Mouse (Mus musculus) heart, postnatal 0 days (tissue): Measurements from ENCODE around the gene Adamtsl1. TPM values are rescaled to one million over a fixed set of nuclear protein-coding genes. Genes with fewer than 3 reads are reported as not detected.
A peak's percentile ranks its signal among the peaks of the same experiment; 100 is the strongest.

Source experiments
- ATAC-seq: fragments of 200-750 bp; cut with Nextera tagmentation; 2 replicates; pipeline ENCODE4 v1.8.0; 2017; ENCODE audit warnings: low read depth, moderate number of reproducible peaks, moderate library complexity; ENCODE audit not compliant: insufficient read depth
- DNase-seq: peaks from one replicate; pipeline ENCODE4 v3.0.0-alpha.2; 2016; ENCODE audit warnings: low spot score
- H3K27ac ChIP-seq: fragments of 300-500 bp; sonication (generic); 2 replicates; pipeline ENCODE4 v1.5.1; 2014; ENCODE audit warnings: low read depth, mild to moderate bottlenecking
- H3K27me3 ChIP-seq: fragments of 300-500 bp; sonication (generic); 2 replicates; pipeline ENCODE4 v1.6.1; 2014; ENCODE audit warnings: low read length, mixed read lengths; ENCODE audit not compliant: control insufficient read depth, insufficient read depth
- H3K36me3 ChIP-seq: fragments of 300-500 bp; sonication (generic); replicated peaks from 2 replicates; pipeline ENCODE4 v1.6.1; 2014; ENCODE audit warnings: low read length, mixed read lengths; ENCODE audit not compliant: control insufficient read depth, insufficient read depth
- H3K4me1 ChIP-seq: fragments of 300-500 bp; sonication (generic); 2 replicates; pipeline ENCODE4 v1.6.1; 2014; ENCODE audit warnings: antibody characterized with exemption; ENCODE audit not compliant: control insufficient read depth, insufficient read depth
- H3K4me2 ChIP-seq: fragments of 300-500 bp; sonication (generic); 2 replicates; pipeline ENCODE4 v1.6.1; 2014; ENCODE audit warnings: low read depth, mild to moderate bottlenecking, low read length, moderate library complexity
- H3K4me3 ChIP-seq: fragments of 300-500 bp; sonication (generic); 2 replicates; pipeline ENCODE4 v1.5.1; 2014; ENCODE audit warnings: low read depth, low read length
- H3K9ac ChIP-seq: fragments of 300-500 bp; sonication (generic); replicated peaks from 2 replicates; pipeline ENCODE4 v1.6.1; 2014; ENCODE audit warnings: low read depth, low read length, mixed read lengths
- H3K9me3 ChIP-seq: fragments of 300-500 bp; sonication (generic); replicated peaks from 2 replicates; pipeline ENCODE4 v1.6.1; 2016; ENCODE audit warnings: low read length; ENCODE audit not compliant: control insufficient read depth
- CTCF ChIP-seq: IDR thresholded peaks from 2 replicates; pipeline ENCODE4 v1.5.1; 2016; ENCODE audit warnings: antibody characterized with exemption, control low read depth, low read depth
- EP300 ChIP-seq: IDR thresholded peaks from 2 replicates; pipeline ENCODE4 v1.6.1; 2016; ENCODE audit warnings: antibody characterized with exemption, low read depth
- WGBS: fragments of 180-500 bp; shearing (Covaris S2); extraction: QIAGEN DNeasy Blood & Tissue Kit; methylation state at CpG from one replicate; pipeline ENCODE4 v1.1.7; 2014; 5-methylcytosine and 5-hydroxymethylcytosine counted together
- polyA plus RNA-seq: library from polyadenylated mRNA; unstranded; fragments of >200 nt; fragmentation: Nextera tagmentation; extraction: Ambion mirVana; gene quantifications from 2 replicates; pipeline ENCODE4 v1.2.1, GENCODE M21; 2015
- total RNA-seq: library from RNA; depleted of rRNA; stranded (reverse); fragments of >200 nt; gene quantifications from 2 replicates; pipeline ENCODE4 v1.2.3, GENCODE M21; 2014; ENCODE audit warnings: low replicate concordance

The Adamtsl1 gene
- total and polyA plus RNA-seq, 2 experiments from 2014 or later: 3.9 to 6.0 TPM

DNA sequence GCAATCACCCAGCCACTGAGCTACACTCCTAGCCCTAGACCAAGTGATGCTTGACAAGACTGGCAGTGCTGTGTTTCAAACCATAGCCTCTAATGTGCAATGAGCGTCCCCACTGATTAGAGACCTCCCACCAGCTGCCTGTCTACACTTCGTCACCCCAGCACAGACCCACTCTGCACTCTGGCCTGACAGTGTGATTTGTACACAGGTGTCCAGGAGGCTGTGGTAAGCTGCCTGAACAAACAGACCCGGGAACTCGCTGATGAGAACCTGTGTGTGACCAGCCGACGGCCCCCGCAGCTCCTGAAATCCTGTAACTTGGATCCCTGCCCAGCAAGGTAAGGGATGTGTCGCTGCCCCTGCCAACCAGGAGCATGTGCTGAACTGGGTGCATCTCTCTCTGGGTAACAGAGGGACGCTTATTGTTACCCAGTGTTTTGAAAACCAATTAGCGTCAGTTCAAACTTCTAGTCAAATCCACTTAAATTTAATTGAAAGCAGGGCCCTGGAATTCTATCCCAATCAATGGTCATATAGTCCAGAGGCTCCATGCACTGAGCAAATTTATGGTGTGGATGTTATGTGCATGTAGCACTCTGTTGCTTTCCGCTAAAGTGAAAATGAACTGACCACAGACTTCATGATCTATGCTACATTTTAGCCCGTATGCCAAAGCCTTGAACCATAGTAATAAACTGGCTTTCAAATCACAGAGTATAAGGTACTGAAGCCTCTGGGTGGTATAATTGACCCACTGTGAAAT lies 775.7 kb downstream of the Adamtsl1 start:
- ATAC-seq (no peak), DNase-seq (no peak)
- Histone ChIP-seq H3K9ac (no peak overlapping the region), H3K4me3 (no peak overlapping the region), H3K27ac (no peak overlapping the region), H3K36me3 (no peaks in the 10 kb centered on the region), H3K4me1 (peaks cover 5% of the 10 kb centered on the region; the same call in 1 of the 2 replicates), H3K4me2 (no peak overlapping the region), H3K27me3 (no peaks in the 10 kb centered on the region), H3K9me3 (no peaks in the 10 kb centered on the region)
- TF ChIP-seq EP300 (no peak), CTCF (no peak)
- WGBS: 59% methylated on average over 12 of the region's 12 CpGs

DNA sequence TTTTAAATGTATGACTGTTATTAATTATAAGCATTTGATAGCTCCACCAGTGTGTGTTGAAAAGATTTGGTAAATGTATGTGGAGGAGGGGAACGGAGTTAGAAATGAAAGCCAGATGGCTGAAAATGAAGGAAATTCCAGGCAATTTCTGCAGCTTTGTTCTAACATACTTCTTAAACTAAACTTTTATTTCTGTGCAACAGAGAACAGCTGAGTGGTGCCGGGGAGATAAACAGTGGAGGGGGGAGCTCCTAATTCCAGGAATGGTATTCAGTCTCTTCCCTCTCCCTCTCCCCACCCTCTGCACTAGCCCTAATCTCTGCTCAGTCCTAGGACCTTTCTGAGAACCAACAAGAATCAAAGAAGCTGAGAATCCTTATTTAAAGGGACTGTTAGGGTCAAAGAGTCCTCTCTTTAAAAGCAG lies 780.9 kb downstream of the Adamtsl1 start:
- Histone ChIP-seq H3K36me3 (no peaks in the 10 kb centered on the region), H3K27ac (0 out of 2 replicates have a peak overlapping the region, but pooled peaks have one; percentile 7), H3K27me3 (no peaks in the 10 kb centered on the region), H3K4me1 (peaks cover 7% of the 10 kb centered on the region), H3K4me3 (no peak overlapping the region), H3K9ac (no peak overlapping the region), H3K4me2 (no peak overlapping the region), H3K9me3 (no peaks in the 10 kb centered on the region)
- no peak for DNase-seq
- 0 out of 2 replicates have a peak, but pooled peaks have one; percentile 27 for ATAC-seq
- 32% methylated on average over 2 of the region's 2 CpGs for WGBS
- no peak for TF ChIP-seq CTCF
- no peak for TF ChIP-seq EP300

DNA sequence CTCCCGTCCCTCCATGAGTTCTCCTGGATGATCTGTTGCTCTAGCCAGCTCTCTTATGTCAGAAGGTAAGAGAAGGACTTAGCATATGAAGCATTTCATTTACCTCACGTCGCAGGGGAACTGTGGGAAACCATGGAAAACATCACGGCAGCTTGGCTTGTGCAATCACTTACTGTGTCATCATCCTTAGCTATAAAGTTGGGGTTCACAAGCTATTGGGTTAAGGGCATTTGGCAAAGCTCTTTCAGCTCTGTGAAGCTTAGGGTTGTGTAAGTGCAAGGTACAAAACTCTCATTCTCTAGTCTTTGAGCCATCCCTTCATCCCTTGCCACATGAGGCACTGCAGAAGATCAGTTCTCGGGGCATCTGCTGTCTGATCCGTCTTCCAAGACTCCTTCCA lies 787.5 kb downstream of the Adamtsl1 start:
- no peaks in the 10 kb centered on the region for H3K9me3 ChIP-seq
- H3K4me2 ChIP-seq: no peak overlapping the region
- H3K4me3 ChIP-seq: no peak overlapping the region
- DNase-seq (no peak), ATAC-seq (no peak)
- H3K27me3 ChIP-seq: no peaks in the 10 kb centered on the region
- no peak overlapping the region for H3K9ac ChIP-seq
- no peak overlapping the region for H3K27ac ChIP-seq
- H3K4me1 ChIP-seq: no peaks in the 10 kb centered on the region; the same call in 1 of the 2 replicates
- WGBS: 84% methylated on average over 6 of the region's 6 CpGs
- H3K36me3 ChIP-seq: no peaks in the 10 kb centered on the region
- TF ChIP-seq EP300: no peak
- no peak for TF ChIP-seq CTCF

DNA sequence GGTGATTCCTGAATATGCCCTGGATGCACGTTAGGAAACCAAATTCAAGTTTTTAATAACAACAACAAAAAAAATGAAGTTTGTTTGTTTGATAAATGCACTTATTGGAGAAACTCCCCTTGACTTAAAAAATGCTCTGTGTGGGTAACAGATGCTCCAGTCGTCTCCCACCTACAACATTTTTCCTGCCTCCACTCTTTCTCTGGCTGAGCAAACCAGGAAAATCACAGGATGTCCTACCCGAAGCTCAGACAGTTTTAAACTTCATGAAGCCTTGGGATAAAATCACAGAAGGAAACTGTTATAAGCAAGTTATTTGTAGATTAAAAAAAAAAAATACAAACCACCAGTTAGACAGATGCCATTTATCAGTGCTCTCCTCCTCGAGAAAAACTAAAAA lies 788.1 kb downstream of the Adamtsl1 start:
- ATAC-seq: no peak
- H3K4me3 ChIP-seq: no peak overlapping the region
- WGBS: 68% methylated on average over 4 of the region's 4 CpGs

DNA sequence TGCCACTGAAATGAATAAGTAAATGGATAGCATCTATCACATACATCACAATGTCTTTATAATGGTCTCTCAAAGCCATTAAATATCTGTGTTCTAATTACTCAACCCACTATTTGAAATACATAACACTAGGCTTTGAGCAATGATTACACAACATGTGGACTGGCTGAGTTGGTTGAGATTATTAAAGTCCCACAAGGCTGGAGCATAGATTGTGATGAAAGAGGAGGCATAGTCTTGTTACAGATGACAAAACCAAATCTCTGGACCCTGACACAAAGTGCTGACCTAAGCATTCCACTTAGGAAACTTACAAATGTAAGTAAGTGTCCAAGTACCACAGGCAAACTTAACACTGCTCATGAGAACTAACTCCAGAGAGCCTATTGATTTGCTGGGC lies 792.8 kb downstream of the Adamtsl1 start:
- Histone ChIP-seq H3K4me3 (no peak overlapping the region), H3K9me3 (no peaks in the 10 kb centered on the region), H3K36me3 (no peaks in the 10 kb centered on the region)

More for the DNA sequence above, 788.1 kb downstream of the Adamtsl1 start:
- Histone ChIP-seq H3K36me3 (no peaks in the 10 kb centered on the region), H3K27ac (no peak overlapping the region), H3K4me1 (no peaks in the 10 kb centered on the region; the same call in 1 of the 2 replicates), H3K27me3 (no peaks in the 10 kb centered on the region), H3K4me2 (no peak overlapping the region), H3K9ac (no peak overlapping the region), H3K9me3 (no peaks in the 10 kb centered on the region)
- TF ChIP-seq CTCF: no peak
- DNase-seq: no peak

DNA sequence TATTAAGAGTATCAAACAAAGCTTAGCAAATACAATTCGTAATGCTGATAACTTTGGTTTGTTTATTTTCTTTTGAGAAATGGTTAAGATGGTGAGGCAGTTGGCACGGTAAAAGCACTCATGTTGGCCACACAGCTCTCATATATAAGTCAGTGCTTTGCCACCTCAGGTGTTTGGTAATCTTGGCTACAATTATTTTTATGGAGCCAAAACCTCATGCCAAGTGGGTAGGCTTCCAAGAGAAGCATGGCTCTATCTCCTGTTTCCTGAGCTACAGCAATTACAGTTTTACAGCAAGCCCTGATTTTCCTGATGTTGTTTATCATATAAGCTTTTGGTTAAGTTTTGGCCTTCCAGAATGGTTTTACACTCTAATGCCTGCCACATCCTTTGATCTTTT lies 795.2 kb downstream of the Adamtsl1 start:
- no peaks in the 10 kb centered on the region for H3K27me3 ChIP-seq
- H3K27ac ChIP-seq: no peak overlapping the region
- no peak overlapping the region for H3K9ac ChIP-seq
- DNase-seq: no peak
- WGBS: 93% methylated on average over 2 of the region's 2 CpGs
- H3K9me3 ChIP-seq: no peaks in the 10 kb centered on the region
- no peak overlapping the region for H3K4me3 ChIP-seq
- no peaks in the 10 kb centered on the region for H3K36me3 ChIP-seq
- TF ChIP-seq EP300 (no peak), CTCF (no peak)
- H3K4me2 ChIP-seq: no peak overlapping the region
- no peak for ATAC-seq
- H3K4me1 ChIP-seq: peaks cover 19% of the 10 kb centered on the region

More for the DNA sequence above, 792.8 kb downstream of the Adamtsl1 start:
- no peak overlapping the region for H3K4me2 ChIP-seq
- ATAC-seq (no peak), DNase-seq (no peak)
- H3K4me1 ChIP-seq: peaks cover 17% of the 10 kb centered on the region
- H3K27ac ChIP-seq: no peak overlapping the region
- no peak for TF ChIP-seq CTCF
- no peak for TF ChIP-seq EP300
- H3K9ac ChIP-seq: no peak overlapping the region
- H3K27me3 ChIP-seq: no peaks in the 10 kb centered on the region
